Mouse (Mus musculus) CH12.LX (cell line): ENCODE data around the gene Cmah. TPM values are rescaled to one million over a fixed set of nuclear protein-coding genes. Genes with fewer than 3 reads are reported as not detected.
A peak's percentile ranks its signal among the peaks of the same experiment; 100 is the strongest.

Source experiments
- DNase-seq: peaks from one replicate; pipeline ENCODE4 v3.0.0-alpha.2; 2013; ENCODE audit errors: extremely low read depth
- H3K27ac ChIP-seq: 2 replicates; pipeline ENCODE4 v1.5.1; 2012; ENCODE audit warnings: low read depth, mild to moderate bottlenecking, control low read depth, moderate library complexity; ENCODE audit not compliant: insufficient read depth
- H3K27me3 ChIP-seq: replicated peaks from 2 replicates; pipeline ENCODE3; 2012; ENCODE audit warnings: inconsistent platforms
- H3K36me3 ChIP-seq, 2 experiments: replicated peaks in 1 of 2; 2 replicates each; pipeline versions ENCODE3 to v1.6.1; 2012; ENCODE audit warnings: inconsistent platforms in 1 of 2, low read length in 1 of 2, mild to moderate bottlenecking in 1 of 2, mixed read lengths in 1 of 2, moderate library complexity in 1 of 2; ENCODE audit not compliant: control insufficient read depth in 1 of 2, insufficient read depth in 1 of 2
- H3K4me1 ChIP-seq, 2 experiments: 2 replicates each; pipeline ENCODE4 v1.6.1; 2012; ENCODE audit warnings: inconsistent platforms in 1 of 2, moderate library complexity in 1 of 2; ENCODE audit not compliant: insufficient read depth in 2 of 2, control insufficient read depth in 1 of 2
- H3K4me2 ChIP-seq: 2 replicates; pipeline ENCODE4 v1.6.1; 2012; ENCODE audit warnings: low read depth, mild to moderate bottlenecking, control low read depth; ENCODE audit not compliant: poor library complexity, insufficient read depth, severe bottlenecking
- H3K4me3 ChIP-seq, 3 experiments: fragments of 150-350 bp in 1 of 3; sonication (generic) in 1 of 3; replicated peaks in 1 of 3; 2 replicates each; pipeline versions ENCODE3 to v1.5.1; 2011 to 2012; ENCODE audit warnings: low read depth in 2 of 3, low read length in 2 of 3, mild to moderate bottlenecking in 2 of 3, moderate library complexity in 2 of 3, control low read depth in 1 of 3, improper control_type of control experiment in 1 of 3, inconsistent platforms in 1 of 3, mixed read lengths in 1 of 3; ENCODE audit not compliant: poor library complexity in 1 of 3
- H3K79me2 ChIP-seq: replicated peaks from 2 replicates; pipeline ENCODE4 v1.6.1; 2012; ENCODE audit warnings: mild to moderate bottlenecking, moderate library complexity; ENCODE audit not compliant: control insufficient read depth, poor library complexity, insufficient read depth, severe bottlenecking; ENCODE audit errors: extremely low read depth
- H3K9ac ChIP-seq: 2 replicates; pipeline ENCODE4 v1.6.1; 2012; ENCODE audit warnings: low read depth, mild to moderate bottlenecking, control low read depth, moderate library complexity; ENCODE audit not compliant: insufficient read depth
- H3K9me3 ChIP-seq: replicated peaks from 2 replicates; pipeline ENCODE3; 2012; ENCODE audit warnings: low read length, inconsistent platforms, mixed read lengths
- BHLHE40 ChIP-seq: IDR thresholded peaks from 2 replicates; pipeline ENCODE4 v1.6.1; 2011; ENCODE audit warnings: mild to moderate bottlenecking, low read depth, low read length, improper control_type of control experiment
- CTCF ChIP-seq, 2 experiments: IDR thresholded peaks in 1 of 2; conservative IDR thresholded peaks in 1 of 2; 2 replicates each; pipeline ENCODE4 v1.5.1; 2011 to 2012; ENCODE audit warnings: low read depth in 2 of 2, low read length in 2 of 2, improper control_type of control experiment in 1 of 2, inconsistent platforms in 1 of 2, mild to moderate bottlenecking in 1 of 2, moderate library complexity in 1 of 2
- E2F4 ChIP-seq: IDR thresholded peaks from 2 replicates; pipeline ENCODE4 v1.6.1; 2011; ENCODE audit warnings: low read depth, low read length, improper control_type of control experiment; ENCODE audit not compliant: insufficient replicate concordance
- ELF1 ChIP-seq: IDR thresholded peaks from 2 replicates; pipeline ENCODE4 v1.6.1; 2014; ENCODE audit warnings: low read depth, mild to moderate bottlenecking, inconsistent platforms, low read length, improper control_type of control experiment
- EP300 ChIP-seq: IDR thresholded peaks from 2 replicates; pipeline ENCODE4 v1.6.1; 2011; ENCODE audit warnings: low read length, improper control_type of control experiment
- ETS1 ChIP-seq: conservative IDR thresholded peaks from 2 replicates; pipeline ENCODE4 v1.6.1; 2012; ENCODE audit warnings: low read depth, mild to moderate bottlenecking, inconsistent platforms, low read length, improper control_type of control experiment, moderate library complexity
- GABPA ChIP-seq: IDR thresholded peaks from 2 replicates; pipeline ENCODE4 v1.6.1; 2012; ENCODE audit warnings: low read depth, low read length, improper control_type of control experiment, inconsistent platforms; ENCODE audit not compliant: insufficient replicate concordance
- HCFC1 ChIP-seq: IDR thresholded peaks from 2 replicates; pipeline ENCODE4 v1.6.1; 2012; ENCODE audit warnings: low read depth, mild to moderate bottlenecking, inconsistent platforms, low read length, improper control_type of control experiment
- IRF4 ChIP-seq: IDR thresholded peaks from 2 replicates; pipeline ENCODE4 v1.6.1; 2014; ENCODE audit warnings: low read depth, mild to moderate bottlenecking, inconsistent platforms, low read length, improper control_type of control experiment
- JUN ChIP-seq: IDR thresholded peaks from 2 replicates; pipeline ENCODE4 v1.6.1; 2011; ENCODE audit warnings: low read depth, mild to moderate bottlenecking, low read length, improper control_type of control experiment, moderate library complexity; ENCODE audit not compliant: insufficient read depth
- KAT2A ChIP-seq: IDR thresholded peaks from 2 replicates; pipeline ENCODE4 v1.6.1; 2012; ENCODE audit warnings: low read length, improper control_type of control experiment, inconsistent platforms; ENCODE audit not compliant: insufficient replicate concordance
- MAFK ChIP-seq: IDR thresholded peaks from 2 replicates; pipeline ENCODE4 v1.6.1; 2011; ENCODE audit warnings: low read length, improper control_type of control experiment; ENCODE audit not compliant: insufficient replicate concordance
- MAX ChIP-seq: IDR thresholded peaks from 2 replicates; pipeline ENCODE4 v1.6.1; 2011; ENCODE audit warnings: low read length, improper control_type of control experiment
- MAZ ChIP-seq: IDR thresholded peaks from 2 replicates; pipeline ENCODE4 v1.6.1; 2012; ENCODE audit warnings: low read depth, mild to moderate bottlenecking, inconsistent platforms, low read length, improper control_type of control experiment, moderate library complexity
- MEF2A ChIP-seq: IDR thresholded peaks from 2 replicates; pipeline ENCODE4 v1.6.1; 2014; ENCODE audit warnings: low read depth, mild to moderate bottlenecking, inconsistent platforms, low read length, improper control_type of control experiment, borderline replicate concordance
- MXI1 ChIP-seq: IDR thresholded peaks from 2 replicates; pipeline ENCODE4 v1.6.1; 2011; ENCODE audit warnings: mild to moderate bottlenecking, low read depth, low read length, improper control_type of control experiment
- MYC ChIP-seq: IDR thresholded peaks from 2 replicates; pipeline ENCODE4 v1.6.1; 2011; ENCODE audit warnings: low read depth, mild to moderate bottlenecking, improper control_type of control experiment, low read length
- NELFE ChIP-seq: IDR thresholded peaks from 2 replicates; pipeline ENCODE4 v1.6.1; 2011; ENCODE audit warnings: low read depth, low read length, improper control_type of control experiment
- NRF1 ChIP-seq: IDR thresholded peaks from 2 replicates; pipeline ENCODE4 v1.6.1; 2014; ENCODE audit warnings: low read depth, mild to moderate bottlenecking, inconsistent platforms, low read length, improper control_type of control experiment, moderate library complexity
- PAX5 ChIP-seq: IDR thresholded peaks from 2 replicates; pipeline ENCODE4 v1.6.1; 2012; ENCODE audit warnings: low read length, inconsistent platforms, mixed read lengths
- POLR2A ChIP-seq: IDR thresholded peaks from 2 replicates; pipeline ENCODE4 v1.6.1; 2011; ENCODE audit warnings: low read depth, mild to moderate bottlenecking, improper control_type of control experiment, low read length
- POLR2AphosphoS2 ChIP-seq: IDR thresholded peaks from 2 replicates; pipeline ENCODE4 v1.6.1; 2011; ENCODE audit warnings: low read depth, low read length, improper control_type of control experiment
- RAD21 ChIP-seq: IDR thresholded peaks from 2 replicates; pipeline ENCODE4 v1.6.1; 2011; ENCODE audit warnings: low read depth, mild to moderate bottlenecking, low read length, improper control_type of control experiment, moderate library complexity
- SIN3A ChIP-seq: IDR thresholded peaks from 2 replicates; pipeline ENCODE4 v1.6.1; 2012; ENCODE audit warnings: low read length, improper control_type of control experiment, inconsistent platforms
- TBP ChIP-seq: conservative IDR thresholded peaks from 2 replicates; pipeline ENCODE4 v1.6.1; 2011; ENCODE audit warnings: low read depth, low read length, improper control_type of control experiment
- TCF12 ChIP-seq: IDR thresholded peaks from 2 replicates; pipeline ENCODE4 v1.6.1; 2014; ENCODE audit warnings: low read depth, mild to moderate bottlenecking, inconsistent platforms, low read length, improper control_type of control experiment
- UBTF ChIP-seq: IDR thresholded peaks from 2 replicates; pipeline ENCODE4 v1.6.1; 2012; ENCODE audit warnings: low read depth, mild to moderate bottlenecking, inconsistent platforms, low read length, improper control_type of control experiment, moderate library complexity
- USF1 ChIP-seq: IDR thresholded peaks from 2 replicates; pipeline ENCODE4 v1.6.1; 2014; ENCODE audit warnings: low read depth, mild to moderate bottlenecking, inconsistent platforms, low read length, improper control_type of control experiment
- ZC3H11A ChIP-seq: IDR thresholded peaks from 2 replicates; pipeline ENCODE4 v1.6.1; 2012; ENCODE audit warnings: low read depth, mild to moderate bottlenecking, inconsistent platforms, low read length, improper control_type of control experiment
- ZKSCAN1 ChIP-seq: IDR thresholded peaks from 2 replicates; pipeline ENCODE4 v1.6.1; 2012; ENCODE audit warnings: low read depth, inconsistent platforms, low read length, improper control_type of control experiment, borderline replicate concordance
- ZMIZ1 ChIP-seq: IDR thresholded peaks from 2 replicates; pipeline ENCODE4 v1.6.1; 2012; ENCODE audit warnings: low read depth, mild to moderate bottlenecking, inconsistent platforms, low read length, improper control_type of control experiment
- ZNF384 ChIP-seq: IDR thresholded peaks from 2 replicates; pipeline ENCODE4 v1.6.1; 2012; ENCODE audit warnings: low read depth, low read length, improper control_type of control experiment, inconsistent platforms
- dilution Hi-C: fragments of 300-500 bp; cut with MboI; formaldehyde crosslinking; loops from 2 replicates; pipeline ENCODE4 v1.14.3; 2020; ENCODE audit warnings: low sequenced_read_pairs; ENCODE audit not compliant: extremely low pct_unique_long_range_greater_than_20kb, extremely low pct_ligation_motif_present
- in situ Hi-C: fragments of 300-500 bp; cut with MboI; formaldehyde crosslinking; loops from 3 replicates; pipeline ENCODE4 v1.14.3; 2019; ENCODE audit warnings: low sequenced_read_pairs, low pct_ligation_motif_present, low pct_unique_long_range_greater_than_20kb, mixed read lengths
- polyA plus RNA-seq: library from polyadenylated mRNA; unstranded; fragments of >175 nt; gene quantifications from 2 replicates; pipeline ENCODE4 v1.2.1, GENCODE M21; 2012; ENCODE audit warnings: low read depth; ENCODE audit not compliant: insufficient read length
- total RNA-seq, 2 experiments: library from RNA; depleted of rRNA; stranded (reverse); fragments of 300-350 nt in 1 of 2; fragments of >200 nt in 1 of 2; gene quantifications; 2 replicates each; pipeline ENCODE4 v1.2.3; 2012 to 2014

The Cmah gene
- total and polyA plus RNA-seq, 3 experiments = 5.0 to 17.4 (median 5.5) TPM

DNA sequence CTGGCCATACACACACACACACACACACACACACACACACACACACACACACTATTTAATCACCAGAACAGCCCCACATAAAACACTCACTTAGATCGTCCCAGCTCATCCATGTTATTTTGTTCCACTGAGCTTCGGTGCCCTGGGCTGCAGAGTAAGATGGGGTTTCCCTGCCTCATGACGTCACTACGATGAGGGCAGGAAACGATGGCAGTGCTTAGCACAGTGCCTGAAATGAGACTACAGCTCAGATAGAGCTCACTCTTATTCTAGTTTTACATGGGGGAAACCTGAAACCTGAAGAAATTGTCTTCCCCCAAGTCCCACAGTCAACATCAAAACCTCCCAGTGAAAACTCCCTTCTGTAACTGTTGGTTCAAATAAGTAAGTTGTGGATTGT is 159.9 kb downstream of the Cmah start (continued):
- TF ChIP-seq CTCF (conservative IDR thresholded peaks at IDR 0.05 in 1 of 2, IDR thresholded peaks at IDR 0.05 in 1 of 2; ENCODE audit: low read depth in 2 of 2, low read length in 2 of 2) (no peak), SIN3A (0 out of 2 replicates have a peak, but pooled peaks have one; percentile 39), IRF4 (no peak; the same call in 1 of the 2 replicates), NELFE (no peak), USF1 (no peak), ZC3H11A (no peak), ETS1 (peak; percentile 72), PAX5 (no peak), ZMIZ1 (no peak), MEF2A (no peak), RAD21 (no peak), ZNF384 (no peak), MYC (no peak; the same call in 1 of the 2 replicates)

DNA sequence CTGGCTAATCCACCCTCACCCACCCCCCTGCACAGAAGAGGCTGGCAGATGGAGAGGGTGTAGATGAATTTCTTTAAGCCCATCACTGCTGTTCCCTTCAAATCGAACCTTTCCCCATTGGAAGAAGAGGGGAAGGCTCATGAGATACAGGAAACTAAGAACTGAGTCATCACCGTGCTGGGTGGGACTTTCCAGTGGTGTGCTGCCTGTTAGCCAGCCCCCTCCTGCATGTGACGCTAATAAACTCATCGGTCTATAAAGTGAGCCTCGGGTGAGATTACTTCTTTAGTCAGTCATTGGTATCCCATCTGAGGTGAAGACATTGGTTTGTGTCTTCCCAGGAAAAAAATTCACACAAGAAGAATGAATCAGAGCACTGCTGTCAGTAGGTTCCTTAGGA is 160.3 kb downstream of the Cmah start:
- Histone ChIP-seq H3K9ac (no peak overlapping the region), H3K27me3 (no peaks in the 10 kb centered on the region), H3K36me3 (no peaks in the 10 kb centered on the region), H3K27ac (no peak overlapping the region), H3K4me2 (peak overlapping the region; percentile 91), H3K9me3 (no peaks in the 10 kb centered on the region), H3K4me1 (peaks cover 10 to 54% of the 10 kb centered on the region in 2 experiments), H3K4me3 (no peak overlapping the region), H3K79me2 (no peaks in the 10 kb centered on the region)
- dilution Hi-C loops = no loop called here
- in situ Hi-C loops = loop anchor here (5.0 to 25.0 kb wide), 4 partner anchors 153 to 500 kb away; no protein-coding TSS in a partner anchor
- peak; percentile 70 for DNase-seq
- TF ChIP-seq USF1 (no peak), HCFC1 (no peak), MXI1 (no peak; the same call in 1 of the 2 replicates), POLR2A (no peak), ZKSCAN1 (no peak), UBTF (no peak), CTCF (conservative IDR thresholded peaks at IDR 0.05 in 1 of 2, IDR thresholded peaks at IDR 0.05 in 1 of 2; ENCODE audit: low read depth in 2 of 2, low read length in 2 of 2) (no peak), ETS1 (peak; percentile 57), MEF2A (no peak), ZNF384 (no peak), SIN3A (no peak), JUN (0 out of 2 replicates have a peak, but pooled peaks have one; percentile 5), EP300 (peak; percentile 30; the same call in 1 of the 2 replicates), E2F4 (no peak), MAZ (no peak), TCF12 (no peak), ZC3H11A (no peak), MAX (0 out of 2 replicates have a peak, but pooled peaks have one; percentile 17), BHLHE40 (peak; percentile 87), GABPA (no peak), ZMIZ1 (no peak), TBP (no peak), KAT2A (no peak), NRF1 (no peak), NELFE (no peak), POLR2AphosphoS2 (no peak), ELF1 (no peak), MAFK (no peak), RAD21 (no peak)
